Mouse (Mus musculus): ENCODE measurements at regions not wholly inside any gene's neighbourhood (a gene's known extent, or its start where the extent isn't known, plus 50 kb on each side); places are given as distances from the start of the nearest gene placed in this dataset.

- in situ Hi-C loops (cut with MboI, MseI) = loop anchor here in 1 of 2 experiments (10.0 kb wide), 2 partner anchors 487 to 577 kb away; no protein-coding TSS in a partner anchor
Observed at GRCm38 (mm10) chr10:25857954-25858616, 220.0 kb upstream of the Gm9767 start.

GRCm38 (mm10) chr10:25844348-25844747 lies 233.7 kb upstream of the Gm9767 start:
- in situ Hi-C loops (cut with MboI, MseI) = no loop called here

- in situ Hi-C loops (cut with MboI, MseI) = no loop called here
Observed at GRCm38 (mm10) chr10:25829275-25829674, 248.8 kb upstream of the Gm9767 start.

DNA sequence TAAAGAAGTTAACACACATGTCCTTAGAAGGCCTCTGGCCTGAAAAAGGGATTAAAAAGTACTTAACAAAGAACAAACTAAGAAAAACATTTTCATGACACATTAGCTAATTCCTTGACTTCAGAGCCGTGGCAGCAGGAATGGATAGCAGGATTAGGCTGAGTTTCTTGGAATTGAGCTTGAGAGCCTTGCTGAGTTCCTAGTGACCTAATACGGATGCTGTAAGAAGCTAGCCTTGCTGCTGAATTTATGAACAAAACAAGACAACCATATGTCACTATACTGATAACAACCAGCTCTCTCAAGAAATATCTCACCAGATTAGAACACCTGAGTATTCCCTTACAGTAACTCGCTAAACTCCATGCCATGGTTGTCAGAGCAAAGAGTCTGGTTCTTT lies 268.2 kb upstream of the Smlr1 start:
- in situ Hi-C loops (cut with MboI, MseI) = no loop called here

GRCm38 (mm10) chr10:25801499-25801898 lies 265.4 kb upstream of the Smlr1 start:
- in situ Hi-C loops (cut with MboI, MseI) = no loop called here

DNA sequence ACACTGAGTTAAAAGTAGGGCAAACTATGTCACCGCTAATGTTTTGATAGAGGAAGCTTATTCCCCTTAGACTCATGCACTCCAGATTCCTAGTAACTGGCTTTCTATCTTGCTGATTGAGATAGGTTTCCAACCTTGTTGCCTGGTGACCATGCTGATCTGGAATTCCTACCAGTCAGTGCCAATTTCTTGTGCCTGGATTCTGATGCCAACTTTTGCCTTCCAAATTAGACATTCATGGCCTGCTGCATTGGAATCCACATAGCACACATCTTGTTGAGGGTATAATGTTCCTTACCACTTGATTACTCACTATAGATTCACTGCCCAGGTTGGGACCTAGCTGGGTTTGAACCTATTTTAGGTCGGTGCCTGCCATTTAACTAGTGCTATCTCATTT lies 262.8 kb upstream of the Smlr1 start:
- in situ Hi-C loops (cut with MboI, MseI) = no loop called here

DNA sequence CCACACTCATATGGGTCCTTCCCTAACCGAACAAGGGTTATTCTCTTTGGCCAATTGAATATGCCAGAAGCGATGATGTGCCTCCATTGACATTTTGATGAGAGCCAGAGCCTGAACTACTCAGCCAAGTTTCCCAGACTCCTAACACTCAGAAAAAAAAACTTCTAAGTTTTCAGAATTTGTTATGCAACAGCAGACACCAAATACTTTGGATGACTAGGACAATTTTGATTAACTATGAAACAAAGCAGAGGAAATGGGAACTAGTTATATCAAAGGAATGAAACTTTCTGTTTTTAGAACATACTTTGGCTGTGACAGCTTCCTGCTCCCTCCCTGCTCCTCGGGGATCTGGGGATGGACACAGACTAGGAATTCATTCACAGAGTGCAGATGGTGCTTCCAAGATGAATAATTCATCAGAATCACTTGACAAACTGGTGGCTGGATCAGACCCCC lies 254.3 kb upstream of the Smlr1 start:
- in situ Hi-C loops (cut with MboI, MseI) = loop anchor here in 1 of 2 experiments (5.0 kb wide), 1 partner anchor 57 kb away; no protein-coding TSS in a partner anchor

- in situ Hi-C loops (cut with MboI, MseI) = no loop called here
Observed at GRCm38 (mm10) chr10:25788660-25789059, 252.6 kb upstream of the Smlr1 start.

- in situ Hi-C loops (cut with MboI, MseI) = no loop called here
Observed at GRCm38 (mm10) chr10:25788004-25788403, 251.9 kb upstream of the Smlr1 start.

- in situ Hi-C loops (cut with MboI, MseI) = no loop called here
Observed at GRCm38 (mm10) chr10:25783861-25784260, 247.8 kb upstream of the Smlr1 start.

- in situ Hi-C loops (cut with MboI, MseI) = no loop called here
Observed at GRCm38 (mm10) chr10:25779476-25779875, 243.4 kb upstream of the Smlr1 start.

GRCm38 (mm10) chr10:25777717-25778116 lies 241.7 kb upstream of the Smlr1 start:
- in situ Hi-C loops (cut with MboI, MseI) = no loop called here

- in situ Hi-C loops (cut with MboI, MseI) = no loop called here
Observed at GRCm38 (mm10) chr10:25776697-25777096, 240.6 kb upstream of the Smlr1 start.

GRCm38 (mm10) chr10:25770051-25770450 lies 234.0 kb upstream of the Smlr1 start:
- in situ Hi-C loops (cut with MboI, MseI) = no loop called here

- in situ Hi-C loops (cut with MboI, MseI) = no loop called here
Observed at GRCm38 (mm10) chr10:25768456-25768855, 232.4 kb upstream of the Smlr1 start.

DNA sequence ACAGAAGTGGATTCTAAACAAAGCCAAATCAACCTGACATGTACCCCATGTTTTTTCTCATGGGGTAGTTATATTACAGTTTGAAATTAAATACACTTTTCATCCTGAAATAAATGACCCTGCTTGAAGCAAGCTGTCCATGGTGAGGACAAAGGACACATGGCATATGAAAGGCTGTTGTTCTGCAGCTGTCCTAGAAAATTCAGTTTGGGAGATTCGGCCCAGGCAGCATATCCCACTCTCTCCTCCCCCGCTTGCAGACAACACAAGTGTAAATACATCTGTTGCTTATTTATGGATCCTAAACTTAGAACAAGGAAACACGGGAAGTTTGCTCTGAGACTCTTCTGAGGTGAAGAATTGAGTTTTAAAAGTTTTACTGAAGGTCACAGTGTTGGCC lies 218.2 kb upstream of the Smlr1 start:
- in situ Hi-C loops (cut with MboI, MseI) = no loop called here

DNA sequence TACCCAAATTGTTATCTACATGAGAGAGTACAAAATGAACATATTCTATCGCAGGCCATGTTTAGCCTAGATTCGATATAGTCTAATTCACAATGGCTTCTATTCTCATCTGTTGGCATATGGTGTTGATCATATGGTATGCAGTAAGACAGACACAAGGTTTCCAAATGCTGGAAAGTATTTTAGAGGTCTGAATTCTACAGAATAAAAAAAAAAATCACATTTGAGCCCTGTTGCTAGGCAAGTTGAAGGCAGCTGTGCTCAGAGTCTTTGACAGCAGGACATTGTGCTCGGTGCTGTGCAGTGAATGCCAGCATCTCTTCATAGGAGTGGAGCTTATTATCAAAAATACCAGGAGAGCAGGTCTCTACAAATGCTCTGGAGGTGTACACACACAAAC lies 206.6 kb upstream of the Smlr1 start:
- in situ Hi-C loops (cut with MboI, MseI) = loop anchor here in 1 of 2 experiments (10.0 kb wide), 1 partner anchor 1412 kb away; no protein-coding TSS in a partner anchor

DNA sequence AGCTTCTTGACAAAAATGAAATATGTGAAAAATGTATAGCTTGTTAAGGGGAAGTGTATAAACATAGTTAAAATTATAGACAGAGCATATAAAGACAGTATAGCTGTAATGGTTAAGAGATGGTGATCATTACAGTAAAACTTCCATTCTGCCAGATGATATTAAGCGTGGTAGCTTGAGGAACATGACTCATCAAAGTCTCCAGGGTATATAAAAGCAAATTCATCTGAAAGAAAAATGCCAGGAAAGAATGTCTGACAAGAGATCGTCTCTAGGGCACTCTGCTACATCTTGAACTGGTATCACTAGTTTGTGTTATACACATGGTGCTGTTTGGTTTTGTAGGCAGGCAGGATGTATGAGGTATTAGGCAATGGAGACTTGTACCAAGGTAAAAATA lies 204.9 kb upstream of the Smlr1 start:
- in situ Hi-C loops (cut with MboI, MseI) = loop anchor here in 1 of 2 experiments (10.0 kb wide), 1 partner anchor 1414 kb away; no protein-coding TSS in a partner anchor

- in situ Hi-C loops (cut with MboI, MseI) = no loop called here
Observed at GRCm38 (mm10) chr10:25730470-25730869, 194.4 kb upstream of the Smlr1 start.

- in situ Hi-C loops (cut with MboI, MseI) = no loop called here
Observed at GRCm38 (mm10) chr10:25723966-25724365, 187.9 kb upstream of the Smlr1 start.

DNA sequence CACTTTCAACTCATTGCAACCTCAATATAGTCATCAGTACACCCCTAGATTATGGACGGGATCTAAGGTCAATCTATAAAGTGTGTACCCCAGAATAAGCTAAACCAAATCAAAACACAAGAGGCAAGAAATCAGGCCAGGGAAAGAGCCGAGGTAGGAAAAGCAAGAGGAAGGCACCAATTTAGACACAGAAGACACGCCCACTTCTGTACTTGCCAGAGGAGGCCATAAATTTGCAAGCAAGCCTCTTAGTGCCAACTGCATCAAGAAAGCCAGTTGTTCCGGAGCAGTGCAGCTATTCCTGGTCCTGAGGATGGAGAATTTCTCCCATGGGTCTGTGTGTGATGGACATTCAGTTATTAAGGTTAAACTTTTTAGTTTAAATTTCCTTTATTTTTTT lies 179.7 kb upstream of the Smlr1 start:
- in situ Hi-C loops (cut with MboI, MseI) = no loop called here

DNA sequence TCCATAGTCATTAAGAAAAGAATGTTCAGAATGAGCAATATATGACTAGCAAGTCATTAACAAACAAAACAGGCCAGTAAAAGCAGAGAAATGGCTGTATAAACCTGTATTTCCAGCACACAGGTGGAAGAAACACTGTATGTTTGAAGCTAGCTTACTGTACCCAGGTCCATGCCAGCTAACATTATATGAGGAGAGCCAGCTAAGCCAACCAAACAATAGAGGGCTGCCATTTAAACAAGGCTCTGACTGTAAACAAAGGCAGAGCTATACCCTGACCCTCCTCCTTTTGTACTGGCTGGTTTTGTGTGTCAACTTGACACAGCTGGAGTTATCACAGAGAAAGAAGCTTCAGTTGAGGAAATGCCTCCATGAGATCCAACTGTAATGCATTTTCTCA lies 178.6 kb upstream of the Smlr1 start:
- in situ Hi-C loops (cut with MboI, MseI) = no loop called here

DNA sequence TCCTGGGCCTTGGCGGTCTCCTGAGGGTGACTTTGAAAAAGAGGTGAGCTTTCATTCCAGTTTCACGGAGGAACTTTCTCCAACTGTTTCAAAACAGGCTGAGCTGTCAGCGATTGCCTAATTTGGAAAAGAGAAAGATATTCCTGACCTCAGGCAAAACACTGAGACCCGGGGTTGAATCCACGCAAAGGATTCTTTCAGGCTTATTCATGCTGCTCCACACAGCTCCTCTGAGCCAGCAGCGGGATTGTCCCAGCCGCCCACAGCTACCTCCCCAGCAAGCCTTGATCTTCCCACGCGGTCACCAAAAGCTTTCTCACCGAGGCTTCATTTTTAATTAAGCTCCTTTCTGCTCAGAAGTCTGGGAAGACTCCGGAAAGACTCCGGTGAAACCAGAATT lies 178.0 kb upstream of the Smlr1 start:
- in situ Hi-C loops (cut with MboI, MseI) = no loop called here

DNA sequence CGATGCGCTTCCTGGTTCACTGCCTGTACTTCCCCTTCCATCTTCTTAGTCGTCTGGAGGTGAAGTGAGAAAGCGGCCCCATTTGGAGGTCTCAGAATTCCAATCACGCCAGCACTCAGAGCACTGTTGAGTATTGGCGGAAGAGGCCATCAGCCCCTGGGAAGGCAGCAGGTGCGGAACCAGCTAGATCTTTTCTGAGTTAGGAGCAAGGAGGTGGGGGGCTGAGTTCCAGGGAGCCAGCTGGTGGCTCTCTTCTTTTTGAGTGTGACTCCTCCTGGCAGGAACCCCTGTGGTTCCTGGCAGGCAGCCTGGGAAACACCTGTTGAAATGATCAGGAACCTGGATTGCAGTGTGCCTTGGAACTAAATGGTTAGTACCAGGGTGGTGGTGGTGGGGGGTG lies 171.9 kb upstream of the Smlr1 start:
- in situ Hi-C loops (cut with MboI, MseI) = no loop called here
